17 mouse cellular contexts compared by ENCODE assay signal in genomic region chr1:119795174-119795573, GRCm38 (mm10).
"Had no signal": no experiment of that assay in that cellular context is flagged by ENCODE, and none has a peak within 500 bp of the region (broad histone marks: within the 10 kb centered on the region; RNA-seq: fewer than 3 reads in every experiment).

No protein-coding gene starts in this region.

- H3K4me1 ChIP-seq: liver, embryonic 13.5 days had no signal

- H3K9ac ChIP-seq: liver, embryonic 13.5 days; neural tube, embryonic 13.5 days had no signal

- H3K36me3 ChIP-seq: liver, embryonic 13.5 days; neural tube, embryonic 13.5 days had no signal

- H3K4me2 ChIP-seq: liver, embryonic 13.5 days; midbrain, embryonic 11.5 days; neural tube, embryonic 13.5 days had no signal

- H3K27ac ChIP-seq: left cerebral cortex, adult 2 months; liver, embryonic 13.5 days; neural tube, embryonic 13.5 days; stomach, postnatal 0 days had no signal

- DNase-seq: kidney, adult 9 months; kidney, postnatal 36 days; layer of hippocampus, postnatal 36 days; liver, embryonic 13.5 days; lung, adult 2 months; lung, postnatal 14 days; lung, postnatal 4 days; right cerebral cortex, adult 18-20 months; right cerebral cortex, postnatal 14 days; right cerebral cortex, postnatal 4 days; thymus, adult 2 months; thymus, postnatal 14 days; thymus, postnatal 4 days had no signal

- H3K27me3 ChIP-seq: liver, embryonic 13.5 days; neural tube, embryonic 13.5 days had no signal

- H3K4me3 ChIP-seq: left cerebral cortex, adult 2 months; liver, embryonic 13.5 days; neural tube, embryonic 13.5 days had no signal

- H3K9me3 ChIP-seq: liver, embryonic 13.5 days; neural tube, embryonic 13.5 days had no signal
